Mouse (Mus musculus): Measurements from ENCODE around the gene Prickle2.

DNA sequence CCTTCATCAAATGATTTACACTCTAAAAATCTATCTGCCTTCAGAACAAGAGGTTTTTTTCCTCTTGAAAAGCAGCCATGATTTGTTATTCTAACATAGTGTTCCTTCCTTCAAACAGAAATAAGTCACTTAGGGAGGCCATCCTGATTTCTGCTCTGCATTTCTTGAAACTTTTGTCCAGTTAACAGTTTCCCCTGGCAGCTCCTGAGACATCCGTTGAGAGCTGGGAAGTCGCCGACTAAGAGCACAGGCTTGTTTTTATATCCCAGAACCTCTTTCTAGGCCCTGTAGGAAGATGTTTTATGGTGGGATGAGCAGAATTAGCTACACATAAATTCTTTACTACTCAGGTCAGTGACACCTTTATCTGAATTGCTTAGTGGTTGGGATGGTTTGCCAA is 173.1 kb downstream of the Prickle2 start:
- TF ChIP-seq POLR2A (IDR thresholded peaks at IDR 0.05; ENCODE audit: low read depth, low read length) (no peak), CTCF (IDR thresholded peaks at IDR 0.05; ENCODE audit: extremely low read depth, insufficient read depth, insufficient read length, insufficient replicate concordance) (no peak)

Measured in spleen, adult 2 months (tissue).